Mouse (Mus musculus) cerebellum, adult 18-20 months (tissue): ENCODE measurements at regions not wholly inside any gene's neighbourhood (a gene's known extent, or its start where the extent isn't known, plus 50 kb on each side); places are given as distances from the start of the nearest gene placed in this dataset.

ENCODE experiments used
- DNase-seq, 2 experiments: peaks; one replicate each; pipeline ENCODE4 v3.0.0; 2021

GRCm38 (mm10) chr2:147690506-147691208 is 328.9 kb downstream of the Pax1 start:
- no peak for DNase-seq

- peak in 1 of 2 experiments; percentile 3 for DNase-seq
Measured at GRCm38 (mm10) chr2:147688742-147689141, 327.0 kb downstream of the Pax1 start.

- peak in 1 of 2 experiments; percentile 4 for DNase-seq
Measured at GRCm38 (mm10) chr2:147656667-147657066, 294.9 kb downstream of the Pax1 start.

DNA sequence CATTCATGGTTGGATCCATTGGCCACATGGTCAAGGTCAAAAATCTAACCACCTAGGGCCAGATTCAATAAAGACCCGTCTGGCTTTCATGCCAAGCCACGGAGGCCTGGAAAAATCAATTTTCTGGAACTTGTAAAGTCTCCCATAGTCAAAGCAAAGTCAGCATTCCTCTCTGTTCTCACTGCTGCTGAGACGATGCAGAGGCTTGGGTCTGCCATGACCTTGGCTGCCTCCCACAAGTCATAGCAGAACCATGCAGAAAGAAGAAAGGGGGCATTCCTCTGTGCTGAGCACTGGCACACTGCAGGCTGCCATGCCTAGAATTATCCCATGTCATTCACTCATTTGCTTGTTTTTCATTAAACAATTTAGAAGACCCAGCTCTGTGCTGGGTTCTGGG is 288.5 kb downstream of the Pax1 start:
- DNase-seq, result no peak

DNA sequence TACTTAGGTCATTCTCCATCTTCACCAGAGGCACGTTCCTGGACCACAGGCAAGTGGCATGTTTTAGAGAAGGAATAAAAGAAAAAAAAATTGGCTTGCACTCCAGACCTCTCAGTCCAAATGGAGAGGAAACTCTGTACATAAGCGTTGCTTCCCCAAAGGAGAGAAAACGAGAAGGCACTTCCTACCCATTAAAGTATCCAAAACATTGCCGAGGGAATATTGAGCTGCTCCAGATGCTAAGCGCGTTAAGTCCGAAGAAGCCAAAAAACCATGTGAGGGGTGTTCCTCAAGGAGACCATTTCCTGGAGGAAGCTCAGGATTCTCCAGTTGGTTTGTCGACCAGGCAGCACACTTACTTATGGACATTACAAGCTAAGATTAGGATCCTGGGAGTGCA is 286.2 kb downstream of the Pax1 start:
- DNase-seq, result no peak

GRCm38 (mm10) chr2:147647506-147647905 is 285.8 kb downstream of the Pax1 start:
- DNase-seq, result no peak

DNA sequence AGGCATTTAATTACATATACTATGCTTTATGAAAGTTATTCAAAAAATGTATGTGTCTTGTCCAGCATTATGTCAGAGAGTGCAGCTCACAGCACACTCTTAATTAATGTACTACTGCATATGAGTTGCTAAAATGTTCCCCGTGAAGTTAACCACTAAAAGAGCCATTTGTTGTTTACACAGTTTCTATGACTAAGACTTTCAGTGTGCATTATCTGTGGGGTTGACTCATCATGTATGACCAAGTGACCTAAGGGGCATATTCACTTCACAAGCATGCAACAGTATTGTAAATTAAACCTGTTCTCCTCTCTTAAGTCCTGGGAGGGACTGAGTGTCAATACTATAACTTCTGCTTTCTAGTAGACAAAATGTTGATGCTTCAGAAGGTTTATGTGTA is 276.2 kb downstream of the Pax1 start:
- DNase-seq, result no peak

GRCm38 (mm10) chr2:147632737-147633136 is 271.0 kb downstream of the Pax1 start:
- no peak for DNase-seq

DNA sequence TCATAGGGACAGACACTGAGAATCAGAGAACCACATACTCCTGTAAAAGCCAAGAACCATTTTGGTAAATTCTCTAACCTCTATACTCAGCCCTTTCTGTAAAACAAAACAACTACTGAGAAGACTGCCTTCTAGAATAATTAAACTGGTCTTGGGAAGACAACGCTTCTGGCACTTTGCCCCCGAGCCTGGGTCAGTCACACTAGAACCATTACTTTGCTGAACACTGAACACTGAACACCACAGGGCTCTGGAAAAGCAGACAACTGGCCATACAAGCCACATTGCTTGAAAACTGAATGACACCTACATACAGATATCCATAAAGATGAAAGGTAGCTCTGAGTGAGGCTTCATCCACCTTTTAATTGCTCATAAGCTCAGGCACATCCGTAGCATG is 268.0 kb downstream of the Pax1 start:
- no peak for DNase-seq

DNA sequence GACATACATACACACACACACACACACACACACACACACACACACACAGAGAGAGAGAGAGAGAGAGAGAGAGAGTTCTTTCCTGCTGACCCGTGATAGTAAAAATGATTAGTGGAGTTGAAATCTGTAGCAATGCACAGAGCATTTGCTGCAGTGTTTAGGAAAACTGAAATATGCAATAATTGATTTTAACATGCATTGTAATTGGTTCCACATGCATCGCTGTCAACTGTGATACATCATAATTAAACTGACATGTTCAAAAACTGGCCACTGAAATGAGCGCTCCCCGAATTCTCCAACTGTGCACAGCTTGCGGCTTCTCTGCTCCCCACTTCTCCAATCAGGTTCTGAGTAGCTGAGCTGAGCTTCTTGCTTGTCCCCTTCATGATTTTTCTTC is 265.4 kb downstream of the Pax1 start:
- no peak for DNase-seq

DNA sequence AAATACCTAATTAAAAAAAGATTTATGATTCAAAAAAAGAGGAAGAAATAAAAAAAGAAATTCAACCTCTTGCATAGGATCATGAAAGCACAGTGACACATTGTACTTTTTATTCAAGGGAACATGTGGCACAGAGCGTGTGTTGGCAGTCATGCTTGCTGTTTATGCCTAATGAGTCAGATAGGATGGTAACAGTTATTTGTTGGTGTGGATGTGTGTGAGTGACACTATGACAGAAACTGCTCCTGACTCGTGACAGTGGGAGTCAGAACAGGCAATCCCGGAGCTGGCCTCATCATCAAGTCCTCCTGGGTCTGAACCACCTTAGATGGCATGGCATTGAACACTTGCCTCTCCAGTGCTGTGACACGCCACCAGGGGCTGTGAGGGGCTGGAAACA is 261.4 kb downstream of the Pax1 start:
- no peak for DNase-seq

GRCm38 (mm10) chr2:147617849-147618248 is 256.1 kb downstream of the Pax1 start:
- no peak for DNase-seq

DNA sequence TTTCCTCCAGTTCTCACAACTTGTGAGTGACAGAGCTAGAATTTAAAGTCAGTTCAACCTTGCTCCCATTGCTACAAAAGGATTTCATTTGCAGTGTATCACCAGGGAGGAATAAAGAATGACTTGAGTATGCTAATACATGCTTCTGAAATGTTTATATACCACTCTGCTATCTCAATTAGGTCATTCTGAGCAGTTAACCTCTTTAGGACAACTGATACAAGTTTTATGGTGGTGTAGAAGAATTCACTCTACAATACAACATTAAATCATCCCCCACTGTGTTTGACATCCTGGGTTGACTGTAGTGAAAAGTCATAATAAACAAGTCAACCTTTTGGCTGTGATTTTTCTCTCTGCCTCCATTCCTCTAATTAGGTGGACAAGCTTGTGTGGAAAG is 248.6 kb downstream of the Pax1 start:
- no peak for DNase-seq

DNA sequence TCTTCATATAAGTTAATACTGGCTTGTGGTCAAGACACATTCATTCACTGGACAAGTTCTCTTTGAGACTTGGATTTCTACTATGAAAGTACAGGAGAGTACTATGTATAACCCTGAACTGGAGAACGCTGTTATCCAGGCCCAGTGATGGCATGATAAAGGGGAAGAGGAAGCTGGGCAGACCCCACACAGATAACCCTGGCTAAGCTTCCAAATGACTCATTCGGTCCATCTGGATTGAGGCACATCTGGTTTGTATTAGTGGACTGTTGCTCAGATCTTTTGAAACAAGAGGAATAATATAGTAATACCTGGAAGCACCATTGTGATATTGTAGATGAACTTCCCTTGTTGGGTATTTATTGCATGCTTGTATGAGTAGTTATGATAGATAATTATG is 239.9 kb downstream of the Pax1 start:
- DNase-seq, result no peak

DNA sequence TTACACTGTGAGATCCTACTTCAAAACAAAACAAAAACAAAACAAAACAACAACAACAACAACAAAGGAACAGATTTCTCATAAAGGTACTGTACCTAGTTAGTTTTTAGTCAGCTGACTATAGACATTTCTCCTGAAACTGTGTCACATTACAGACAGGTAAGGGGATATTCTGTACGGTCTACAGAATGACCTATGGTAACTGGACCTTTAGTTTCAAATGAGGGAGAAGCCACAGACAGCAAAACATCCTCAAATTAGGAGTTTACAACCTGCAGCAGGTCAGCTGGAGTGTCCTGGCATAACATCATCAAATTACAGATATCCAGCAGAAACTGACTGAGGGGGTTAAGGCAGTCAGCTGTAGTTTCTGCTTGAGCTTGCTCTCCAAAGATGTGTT is 210.7 kb downstream of the Pax1 start:
- DNase-seq, result no peak

DNA sequence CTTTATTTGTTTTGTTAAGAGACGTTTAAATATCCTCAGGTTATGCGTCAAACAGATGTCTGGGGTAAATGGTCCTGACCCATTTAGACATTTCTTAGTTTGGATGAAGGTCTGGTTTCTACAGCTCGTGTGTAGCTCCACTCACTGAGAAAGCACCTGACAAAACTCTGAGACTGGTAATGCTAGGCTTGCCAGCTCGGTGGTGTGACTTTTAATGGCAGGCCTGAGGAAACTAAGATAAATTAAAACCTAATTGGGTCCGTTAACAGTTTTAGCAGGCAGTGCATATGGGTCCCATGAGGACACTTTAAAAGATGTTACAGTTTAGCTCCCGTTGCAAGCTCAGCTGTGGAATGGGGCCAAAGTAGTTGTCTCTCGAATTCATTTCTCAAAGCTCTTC is 199.5 kb downstream of the Pax1 start:
- DNase-seq, result no peak

DNA sequence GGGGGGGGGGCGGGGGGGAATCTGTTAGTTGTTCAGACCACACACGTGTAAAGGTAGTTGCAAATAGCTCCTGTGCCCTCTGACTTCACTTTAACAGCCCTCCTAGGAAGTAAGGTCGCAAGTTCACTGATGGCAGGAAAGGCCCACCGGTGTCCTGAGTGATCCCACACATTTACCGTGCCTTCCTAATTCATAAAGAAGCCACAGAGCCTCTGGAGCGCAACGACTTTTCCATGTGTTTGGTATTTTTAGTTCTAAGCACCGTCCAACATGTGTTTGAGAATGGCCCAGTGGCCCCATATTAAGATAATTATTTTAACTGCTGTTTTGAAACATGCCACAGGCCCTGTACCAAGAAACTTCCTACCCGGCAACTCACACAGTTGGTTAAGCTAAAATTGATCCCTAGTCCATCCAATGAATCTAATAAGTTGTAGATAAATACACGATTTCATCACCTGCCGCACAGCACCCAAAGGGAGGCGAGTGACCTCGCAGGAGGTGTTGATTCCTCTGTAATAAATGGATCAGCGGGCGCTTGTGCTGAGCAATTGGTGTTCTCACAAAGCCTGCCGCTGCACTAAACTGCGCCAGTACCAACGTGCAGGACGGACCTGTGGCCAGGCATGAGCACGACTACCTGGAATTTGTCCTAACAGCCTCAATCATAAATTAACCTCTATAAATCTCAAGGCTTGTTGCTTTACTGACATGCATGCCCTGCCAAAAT is 198.9 kb downstream of the Pax1 start:
- no peak for DNase-seq

DNA sequence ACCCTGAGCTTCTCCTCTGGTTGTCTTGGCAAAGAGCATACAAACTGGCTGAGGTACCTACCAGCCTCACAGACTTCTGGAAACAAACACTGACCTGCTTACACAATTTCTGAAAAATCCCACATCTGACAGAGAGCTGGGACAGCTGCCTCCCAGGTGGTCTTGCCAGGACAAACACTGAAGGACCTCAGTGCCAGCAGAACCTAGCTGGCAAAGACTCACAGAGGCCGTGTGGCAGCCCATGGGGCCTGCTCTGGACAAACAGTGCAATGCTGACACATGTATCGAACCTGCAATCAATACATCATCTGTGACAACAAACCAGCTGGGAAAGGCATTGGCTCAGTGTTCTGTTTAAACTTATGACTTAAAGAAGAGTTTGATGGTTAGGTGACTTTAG is 167.4 kb downstream of the Pax1 start:
- no peak for DNase-seq

DNA sequence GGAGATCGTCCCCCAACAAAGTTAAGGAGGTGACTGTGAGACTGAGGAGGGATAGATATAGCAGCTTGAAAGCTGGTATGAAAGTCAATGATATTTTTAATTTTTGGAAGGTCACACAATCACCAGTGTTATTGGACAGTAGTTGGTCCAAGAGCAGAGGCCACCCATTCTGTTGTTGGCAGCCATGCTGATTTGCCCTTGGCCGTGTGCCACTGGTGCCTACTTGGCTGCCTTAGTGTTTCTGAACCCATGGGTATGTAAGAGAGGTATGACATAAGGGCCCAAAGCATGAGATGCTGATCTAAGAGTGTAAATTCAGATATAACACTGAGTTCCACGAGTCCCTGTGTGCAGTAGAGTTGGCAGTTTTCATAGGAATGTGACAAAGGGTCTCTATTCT is 153.7 kb downstream of the Pax1 start:
- DNase-seq, result peak; percentile 1 to 6

GRCm38 (mm10) chr2:147514748-147515147 is 153.0 kb downstream of the Pax1 start:
- DNase-seq, result no peak

- DNase-seq, result no peak
Measured at GRCm38 (mm10) chr2:147503962-147504361, 142.2 kb downstream of the Pax1 start.

DNA sequence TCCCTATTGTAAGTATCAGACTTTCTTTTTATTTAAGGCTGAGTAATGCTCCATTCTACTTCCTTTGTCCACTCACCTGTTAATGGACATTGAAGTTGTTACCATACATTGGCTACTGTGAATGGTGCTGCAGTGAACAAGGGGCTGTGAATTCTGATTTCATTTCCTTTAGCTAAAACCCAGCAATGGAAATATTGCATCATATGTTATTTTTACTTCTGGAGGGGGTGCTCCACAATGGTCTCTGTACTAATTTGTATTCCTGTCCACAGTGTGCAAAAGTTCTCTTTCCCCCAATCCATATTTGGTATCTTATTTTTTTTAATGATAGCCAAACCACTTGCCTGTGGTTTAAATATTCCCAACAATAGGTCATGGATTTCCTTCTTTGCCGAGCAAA is 137.0 kb downstream of the Pax1 start:
- no peak for DNase-seq

GRCm38 (mm10) chr2:147455932-147456331 is 94.2 kb downstream of the Pax1 start:
- DNase-seq, result no peak

- peak in 1 of 2 experiments; percentile 5 for DNase-seq
Measured at GRCm38 (mm10) chr2:147454362-147455257, 92.9 kb downstream of the Pax1 start.
